Mouse (Mus musculus) thymus, postnatal 25 days (tissue): Measurements from ENCODE around the gene Gng10.

ENCODE experiments used
- DNase-seq: peaks from one replicate; pipeline ENCODE4 v3.0.0; 2022

Gene Gng10

DNA sequence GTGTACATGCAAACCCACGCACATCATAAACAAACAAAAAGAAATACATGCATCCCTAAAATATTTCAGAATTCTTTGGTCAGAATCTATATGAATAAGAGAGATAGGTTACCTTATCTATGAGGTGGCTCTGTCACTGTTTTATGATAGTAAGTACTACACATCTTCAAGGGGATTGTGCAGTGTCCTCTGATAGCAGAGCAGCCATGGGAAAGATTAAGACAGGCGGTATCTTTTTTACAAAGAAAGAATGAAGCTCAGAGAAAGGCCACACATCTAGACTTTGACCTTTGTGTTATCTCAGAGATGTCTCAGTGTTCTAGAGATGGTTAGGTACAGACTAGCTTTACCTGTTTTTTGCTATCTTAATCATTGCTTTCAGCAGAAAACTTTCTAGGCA lies 18.0 kb upstream of the Gng10 start:
- no peak for DNase-seq

- no peak for DNase-seq
Observed at GRCm38 (mm10) chr4:59034325-59034917, 467 bp upstream of the Gng10 start.

- DNase-seq: peak; percentile 17
Observed at GRCm38 (mm10) chr4:59035786-59036350, 980 bp downstream of the Gng10 start.

DNA sequence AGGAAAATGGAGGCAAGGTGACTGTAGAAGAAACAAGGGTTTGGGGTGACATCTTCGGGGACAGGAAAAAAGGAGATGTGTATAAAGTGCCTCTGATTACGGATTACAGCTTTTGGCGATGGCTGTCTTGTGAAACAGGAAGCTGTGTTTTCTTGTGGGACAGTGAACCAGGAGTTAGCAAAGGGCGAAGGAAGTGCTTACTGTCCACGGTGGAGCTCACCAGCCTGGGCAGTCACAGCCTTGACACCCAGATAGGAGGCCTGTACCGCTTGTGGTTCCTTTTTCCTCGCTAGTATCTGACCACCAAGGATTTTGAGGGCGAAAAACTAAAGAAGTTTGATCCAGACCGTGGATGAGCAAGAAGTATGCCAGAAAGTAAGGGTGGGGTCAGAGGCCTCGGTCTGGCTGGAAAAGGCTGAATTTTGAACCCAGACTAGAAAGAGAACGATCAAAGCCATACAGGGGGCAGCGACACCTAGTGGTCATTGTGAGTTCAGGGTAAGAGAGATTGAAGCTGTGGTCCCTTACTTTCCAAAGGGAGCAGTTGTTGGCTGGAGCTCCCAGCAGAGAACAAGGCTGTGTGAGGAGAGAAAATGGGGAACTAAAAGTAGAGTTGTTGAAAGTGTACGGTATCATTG lies 1.7 kb downstream of the Gng10 start:
- peak; percentile 83 for DNase-seq

DNA sequence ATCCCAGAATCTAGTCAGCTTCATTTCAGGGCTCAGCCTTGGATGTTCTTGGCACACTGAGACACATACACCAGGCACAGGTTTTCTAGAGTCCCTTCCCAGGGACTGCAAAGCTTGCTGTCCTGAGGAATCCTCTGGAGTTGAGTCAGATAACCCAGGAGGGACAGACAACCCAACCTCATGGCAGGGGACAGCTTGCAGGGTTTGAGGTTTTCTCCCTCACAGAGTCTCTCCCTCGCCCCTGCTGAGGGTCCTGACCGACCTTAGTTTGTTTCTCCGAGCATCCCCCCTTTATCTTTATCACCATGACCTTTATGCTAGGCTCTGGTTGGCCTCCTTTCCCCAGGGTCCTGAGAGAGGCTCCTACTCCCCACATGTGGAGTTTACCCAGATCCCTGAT lies 2.6 kb downstream of the Gng10 start:
- DNase-seq: no peak

DNA sequence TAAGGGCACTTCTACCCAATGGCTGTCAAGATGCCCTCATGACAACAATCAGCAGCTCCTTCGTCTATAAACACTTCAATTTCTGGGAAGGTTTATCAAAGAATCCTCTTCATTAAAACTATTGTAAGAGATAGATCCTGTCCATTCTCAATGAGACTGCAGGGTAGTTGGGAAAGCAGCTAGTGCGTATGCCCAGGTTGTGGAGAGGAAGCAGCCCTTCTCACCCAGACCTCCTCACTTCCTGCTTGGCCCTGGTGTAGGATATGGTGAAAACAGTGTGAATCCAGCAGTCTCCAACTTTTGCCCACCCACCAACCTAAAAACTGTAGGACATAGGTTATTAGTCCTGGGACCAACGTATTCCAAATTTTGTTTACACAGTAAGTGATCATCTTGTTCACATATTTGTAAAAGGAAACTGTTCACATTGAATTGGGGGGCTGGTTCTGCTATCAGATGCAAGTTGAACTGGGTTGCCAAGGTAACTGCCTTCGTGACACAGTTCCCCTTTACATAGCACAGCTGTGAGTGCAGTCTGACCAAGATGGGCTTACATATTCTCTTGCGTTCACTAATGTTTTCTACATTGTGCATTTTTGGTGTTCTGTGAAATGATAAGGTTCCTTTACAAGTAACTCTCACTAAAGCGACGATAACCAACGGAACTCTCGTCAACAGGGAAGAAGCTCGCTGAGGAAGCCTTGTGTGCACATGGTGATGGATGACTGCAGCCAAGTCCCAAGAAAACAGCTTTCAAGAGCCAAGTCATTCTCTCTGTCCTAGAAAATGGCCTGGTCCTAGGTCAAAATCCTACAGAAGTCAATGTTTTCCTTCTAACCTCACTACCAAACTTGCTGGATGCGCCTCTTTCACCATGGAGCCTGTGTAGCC lies 5.8 kb downstream of the Gng10 start:
- DNase-seq: peak; percentile 17

GRCm38 (mm10) chr4:59043074-59043473 lies 8.2 kb downstream of the Gng10 start:
- no peak for DNase-seq

GRCm38 (mm10) chr4:59043891-59044290 lies 9.0 kb downstream of the Gng10 start:
- no peak for DNase-seq

DNA sequence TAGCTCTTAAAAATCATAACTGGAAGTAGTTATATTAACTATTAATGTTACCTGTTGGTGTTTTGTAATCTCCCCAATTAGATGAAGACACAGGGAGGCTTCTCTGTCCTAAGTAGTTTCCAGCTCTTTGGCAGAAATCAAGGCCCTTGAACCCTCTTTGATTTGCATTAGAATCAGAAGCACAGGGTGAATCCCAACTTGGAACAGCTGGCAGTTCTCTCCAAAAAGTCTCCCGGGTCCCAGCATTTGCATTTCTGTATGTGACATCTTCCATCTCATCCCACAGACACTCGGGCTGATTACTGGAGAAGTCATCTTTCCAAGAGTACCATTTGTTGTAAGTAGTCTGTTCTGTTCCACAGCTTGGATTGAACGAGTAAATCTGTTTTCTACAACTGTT lies 12.3 kb downstream of the Gng10 start:
- no peak for DNase-seq

DNA sequence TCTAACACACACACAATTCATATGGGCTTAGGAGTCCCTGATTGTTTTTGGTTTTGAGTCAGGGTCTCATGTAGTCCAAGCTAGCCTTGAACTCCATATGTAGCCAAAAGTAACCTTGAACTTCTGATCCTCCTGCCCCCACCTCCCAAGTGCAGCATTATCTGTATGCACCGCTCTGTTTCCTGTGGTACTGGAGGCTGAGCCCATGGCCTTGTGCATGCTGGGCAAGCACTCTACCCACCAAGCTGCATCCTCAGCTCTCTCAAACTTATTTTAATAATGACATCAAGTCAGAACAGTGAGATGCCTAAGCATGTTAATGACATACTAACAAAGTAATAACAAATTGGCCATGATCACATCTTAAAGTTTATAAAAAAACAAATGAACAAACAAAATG lies 16.2 kb downstream of the Gng10 start:
- DNase-seq: no peak

DNA sequence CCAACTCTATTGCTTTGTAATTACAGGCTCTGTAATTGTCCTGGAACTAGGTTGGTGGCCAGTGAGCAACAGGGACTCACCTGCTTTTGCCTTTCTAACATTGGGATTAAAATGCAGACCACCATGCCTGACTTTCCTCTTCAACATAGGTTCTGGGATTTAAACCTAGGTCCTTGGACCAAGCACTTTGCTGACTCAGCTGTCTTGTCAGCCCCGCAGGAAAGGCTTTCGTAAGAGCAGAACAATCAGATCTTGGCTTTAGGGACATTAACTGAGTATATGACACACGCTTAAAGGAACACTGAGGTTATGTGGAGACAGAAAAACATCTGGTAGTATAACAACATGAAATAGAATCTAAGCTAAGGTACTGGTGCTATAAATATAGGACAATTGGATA lies 23.0 kb downstream of the Gng10 start:
- no peak for DNase-seq

DNA sequence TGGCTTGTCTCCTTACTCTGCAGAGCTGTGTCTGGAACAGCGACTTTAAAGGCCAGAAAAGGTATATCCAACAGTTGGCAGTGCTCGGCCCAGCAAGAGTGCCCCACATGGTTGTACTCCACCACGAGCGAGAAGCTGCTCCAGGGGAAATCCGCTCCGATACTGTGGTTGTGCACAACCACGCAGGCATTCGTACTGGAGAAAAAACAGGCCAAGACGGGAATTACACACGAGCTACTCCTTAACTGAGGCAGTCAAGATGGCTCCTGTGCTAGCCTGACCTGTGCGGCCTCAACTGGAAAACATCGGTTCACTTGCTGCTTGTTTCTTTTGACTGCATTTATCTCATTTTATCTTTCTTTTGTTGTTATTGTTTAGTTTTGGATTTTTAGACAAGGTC lies 27.6 kb downstream of the Gng10 start:
- DNase-seq: no peak

DNA sequence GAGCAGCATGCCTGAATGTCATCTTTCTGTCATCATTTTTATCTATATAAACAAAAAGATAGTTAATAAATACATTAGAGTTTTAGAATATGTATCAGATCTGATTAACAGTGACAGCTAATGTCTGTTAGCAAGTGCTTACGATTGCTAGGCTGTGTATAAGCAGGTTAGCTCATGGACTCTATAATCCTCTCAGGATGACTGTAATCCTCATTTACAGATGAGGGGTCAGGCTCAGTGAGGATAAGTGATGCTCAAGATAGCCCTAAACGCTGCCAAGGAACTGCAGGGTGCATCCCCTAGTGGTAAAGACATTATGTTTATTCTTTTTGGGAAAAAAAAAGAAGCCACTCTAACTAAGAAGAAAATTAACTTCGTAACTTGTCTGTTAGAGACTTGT lies 34.4 kb downstream of the Gng10 start:
- DNase-seq: no peak

- DNase-seq: no peak
Observed at GRCm38 (mm10) chr4:59083430-59083829, 48.5 kb downstream of the Gng10 start.

GRCm38 (mm10) chr4:59089391-59089790 lies 54.5 kb downstream of the Gng10 start:
- no peak for DNase-seq
